Mouse (Mus musculus): ENCODE data around the gene Faf1. TPM values are rescaled to one million over a fixed set of nuclear protein-coding genes. Genes with fewer than 3 reads are reported as not detected.
A peak's percentile ranks its signal among the peaks of the same experiment; 100 is the strongest.

Gene Faf1
- polyA plus RNA-seq, 1 experiment from 2014 or later = 28.7 TPM

GRCm38 (mm10) chr4:109660568-109660967 is 15.8 kb upstream of the Faf1 start:
- peaks cover 10% of the 10 kb centered on the region for H3K4me1 ChIP-seq (replicated peaks; ENCODE audit: control insufficient read depth, insufficient read depth, low read length)
- no peaks in the 10 kb centered on the region for H3K9me3 ChIP-seq (ENCODE audit: control insufficient read depth, low read length)
- no peaks in the 10 kb centered on the region for H3K36me3 ChIP-seq (ENCODE audit: control insufficient read depth, insufficient read depth, low read length)
- no peak overlapping the region for H3K4me2 ChIP-seq
- no peak for ATAC-seq (replicated peaks; ENCODE audit: low FRiP score)
- no peak overlapping the region for H3K27ac ChIP-seq (ENCODE audit: low read depth, low read length)
- H3K4me3 ChIP-seq (ENCODE audit: low read depth, low read length) = no peak overlapping the region
- 4% methylated on average over 3 of the region's 3 CpGs for WGBS
- H3K9ac ChIP-seq (ENCODE audit: low read depth, low read length) = no peak overlapping the region
- no peak for DNase-seq (ENCODE audit: low spot score)
- H3K27me3 ChIP-seq (replicated peaks; ENCODE audit: control insufficient read depth, insufficient read depth, low read length) = peaks cover 79% of the 10 kb centered on the region

GRCm38 (mm10) chr4:109661183-109661582 is 15.2 kb upstream of the Faf1 start:
- ATAC-seq (replicated peaks; ENCODE audit: low FRiP score) = no peak
- H3K4me2 ChIP-seq = no peak overlapping the region
- 9% methylated on average over 5 of the region's 5 CpGs for WGBS
- no peak overlapping the region for H3K27ac ChIP-seq (ENCODE audit: low read depth, low read length)
- DNase-seq (ENCODE audit: low spot score) = peak; percentile 38
- no peak overlapping the region for H3K9ac ChIP-seq (ENCODE audit: low read depth, low read length)
- H3K36me3 ChIP-seq (ENCODE audit: control insufficient read depth, insufficient read depth, low read length) = no peaks in the 10 kb centered on the region
- H3K9me3 ChIP-seq (ENCODE audit: control insufficient read depth, low read length) = no peaks in the 10 kb centered on the region
- peaks cover 76% of the 10 kb centered on the region for H3K27me3 ChIP-seq (replicated peaks; ENCODE audit: control insufficient read depth, insufficient read depth, low read length)
- no peak overlapping the region for H3K4me3 ChIP-seq (ENCODE audit: low read depth, low read length)
- peaks cover 10% of the 10 kb centered on the region for H3K4me1 ChIP-seq (replicated peaks; ENCODE audit: control insufficient read depth, insufficient read depth, low read length)

- DNase-seq (ENCODE audit: low spot score) (no peak), ATAC-seq (replicated peaks; ENCODE audit: low FRiP score) (no peak)
- Histone ChIP-seq H3K27ac (ENCODE audit: low read depth, low read length) (no peak overlapping the region), H3K4me3 (ENCODE audit: low read depth, low read length) (no peak overlapping the region), H3K36me3 (ENCODE audit: control insufficient read depth, insufficient read depth, low read length) (no peaks in the 10 kb centered on the region), H3K9ac (ENCODE audit: low read depth, low read length) (no peak overlapping the region), H3K9me3 (ENCODE audit: control insufficient read depth, low read length) (no peaks in the 10 kb centered on the region), H3K27me3 (replicated peaks; ENCODE audit: control insufficient read depth, insufficient read depth, low read length) (peaks cover 65% of the 10 kb centered on the region), H3K4me1 (replicated peaks; ENCODE audit: control insufficient read depth, insufficient read depth, low read length) (peaks cover 7% of the 10 kb centered on the region; the same call in 1 of the 2 replicates), H3K4me2 (no peak overlapping the region)
- WGBS = 15% methylated on average over 5 of the region's 5 CpGs
Observed at GRCm38 (mm10) chr4:109662271-109662670, 14.1 kb upstream of the Faf1 start.

- Histone ChIP-seq H3K4me2 (peak overlapping the region; percentile 98), H3K9me3 (ENCODE audit: control insufficient read depth, low read length) (no peaks in the 10 kb centered on the region), H3K36me3 (ENCODE audit: control insufficient read depth, insufficient read depth, low read length) (no peaks in the 10 kb centered on the region), H3K4me1 (replicated peaks; ENCODE audit: control insufficient read depth, insufficient read depth, low read length) (peaks cover 4% of the 10 kb centered on the region; the same call in 1 of the 2 replicates), H3K27ac (ENCODE audit: low read depth, low read length) (no peak overlapping the region), H3K27me3 (replicated peaks; ENCODE audit: control insufficient read depth, insufficient read depth, low read length) (peaks cover 47% of the 10 kb centered on the region), H3K4me3 (ENCODE audit: low read depth, low read length) (peak overlapping the region; percentile 79), H3K9ac (ENCODE audit: low read depth, low read length) (no peak overlapping the region)
- WGBS = 19% methylated on average over 5 of the region's 5 CpGs
- DNase-seq (ENCODE audit: low spot score) = no peak
- ATAC-seq (replicated peaks; ENCODE audit: low FRiP score) = no peak
Observed at GRCm38 (mm10) chr4:109664091-109664490, 12.3 kb upstream of the Faf1 start.

- ATAC-seq (replicated peaks; ENCODE audit: low FRiP score) = peak; percentile 59
- peak overlapping the region; percentile 94; the same call in 1 of the 2 replicates for H3K27ac ChIP-seq (ENCODE audit: low read depth, low read length)
- peaks cover 36% of the 10 kb centered on the region for H3K27me3 ChIP-seq (replicated peaks; ENCODE audit: control insufficient read depth, insufficient read depth, low read length)
- H3K4me3 ChIP-seq (ENCODE audit: low read depth, low read length) = peak overlapping the region; percentile 79
- no peaks in the 10 kb centered on the region for H3K36me3 ChIP-seq (ENCODE audit: control insufficient read depth, insufficient read depth, low read length)
- DNase-seq (ENCODE audit: low spot score) = peak; percentile 68
- H3K4me2 ChIP-seq = peak overlapping the region; percentile 98
- no peaks in the 10 kb centered on the region for H3K9me3 ChIP-seq (ENCODE audit: control insufficient read depth, low read length)
- H3K4me1 ChIP-seq (replicated peaks; ENCODE audit: control insufficient read depth, insufficient read depth, low read length) = peaks cover 4% of the 10 kb centered on the region; the same call in 1 of the 2 replicates
- 1% methylated on average over 49 of the region's 49 CpGs for WGBS
- H3K9ac ChIP-seq (ENCODE audit: low read depth, low read length) = peak overlapping the region; percentile 95
Observed at GRCm38 (mm10) chr4:109665101-109665981, 11.0 kb upstream of the Faf1 start.

GRCm38 (mm10) chr4:109665982-109666460 is 10.4 kb upstream of the Faf1 start:
- Histone ChIP-seq H3K27ac (ENCODE audit: low read depth, low read length) (peak overlapping the region; percentile 94), H3K36me3 (ENCODE audit: control insufficient read depth, insufficient read depth, low read length) (no peaks in the 10 kb centered on the region), H3K4me2 (peak overlapping the region; percentile 98), H3K4me3 (ENCODE audit: low read depth, low read length) (peak overlapping the region; percentile 79), H3K9ac (ENCODE audit: low read depth, low read length) (peak overlapping the region; percentile 95), H3K27me3 (replicated peaks; ENCODE audit: control insufficient read depth, insufficient read depth, low read length) (peaks cover 31% of the 10 kb centered on the region), H3K4me1 (replicated peaks; ENCODE audit: control insufficient read depth, insufficient read depth, low read length) (peaks cover 4% of the 10 kb centered on the region; the same call in 1 of the 2 replicates), H3K9me3 (ENCODE audit: control insufficient read depth, low read length) (no peaks in the 10 kb centered on the region)
- ATAC-seq (replicated peaks; ENCODE audit: low FRiP score) (peak; percentile 53), DNase-seq (ENCODE audit: low spot score) (no peak)
- under 1% methylated on average over 48 of the region's 49 CpGs for WGBS

GRCm38 (mm10) chr4:109666461-109667269 is 9.7 kb upstream of the Faf1 start, which contains the start of gene Cdkn2c:
TSS of gene Cdkn2c (minus strand) at chr4:109667189.
- H3K4me2 ChIP-seq = peak within 1 kb of the TSS; percentile 98
- peak within 1 kb of the TSS; percentile 95 for H3K9ac ChIP-seq (ENCODE audit: low read depth, low read length)
- no peaks in the 10 kb centered on the region for H3K36me3 ChIP-seq (ENCODE audit: control insufficient read depth, insufficient read depth, low read length)
- ATAC-seq (replicated peaks; ENCODE audit: low FRiP score) = peak; percentile 94
- peak; percentile 91 for DNase-seq (ENCODE audit: low spot score)
- under 1% methylated on average over 64 of the region's 64 CpGs for WGBS
- peaks cover 25% of the 10 kb centered on the region for H3K27me3 ChIP-seq (replicated peaks; ENCODE audit: control insufficient read depth, insufficient read depth, low read length)
- no peaks in the 10 kb centered on the region for H3K9me3 ChIP-seq (ENCODE audit: control insufficient read depth, low read length)
- H3K4me3 ChIP-seq (ENCODE audit: low read depth, low read length) = peak within 1 kb of the TSS; percentile 79
- H3K4me1 ChIP-seq (replicated peaks; ENCODE audit: control insufficient read depth, insufficient read depth, low read length) = peaks cover 4% of the 10 kb centered on the region; the same call in 1 of the 2 replicates
- H3K27ac ChIP-seq (ENCODE audit: low read depth, low read length) = peak within 1 kb of the TSS; percentile 94

GRCm38 (mm10) chr4:109667518-109667917 is 8.9 kb upstream of the Faf1 start:
- Histone ChIP-seq H3K27ac (ENCODE audit: low read depth, low read length) (0 out of 2 replicates have a peak overlapping the region, but pooled peaks have one; percentile 94), H3K27me3 (replicated peaks; ENCODE audit: control insufficient read depth, insufficient read depth, low read length) (peaks cover 20% of the 10 kb centered on the region), H3K4me1 (replicated peaks; ENCODE audit: control insufficient read depth, insufficient read depth, low read length) (peaks cover 4% of the 10 kb centered on the region; the same call in 1 of the 2 replicates), H3K9ac (ENCODE audit: low read depth, low read length) (peak overlapping the region; percentile 95), H3K4me2 (peak overlapping the region; percentile 98), H3K4me3 (ENCODE audit: low read depth, low read length) (peak overlapping the region; percentile 79), H3K9me3 (ENCODE audit: control insufficient read depth, low read length) (no peaks in the 10 kb centered on the region), H3K36me3 (ENCODE audit: control insufficient read depth, insufficient read depth, low read length) (no peaks in the 10 kb centered on the region)
- ATAC-seq (replicated peaks; ENCODE audit: low FRiP score) (no peak), DNase-seq (ENCODE audit: low spot score) (no peak)
- 46% methylated on average over 2 of the region's 2 CpGs for WGBS
